Mouse (Mus musculus): ENCODE results near the gene Grhl1.

DNA sequence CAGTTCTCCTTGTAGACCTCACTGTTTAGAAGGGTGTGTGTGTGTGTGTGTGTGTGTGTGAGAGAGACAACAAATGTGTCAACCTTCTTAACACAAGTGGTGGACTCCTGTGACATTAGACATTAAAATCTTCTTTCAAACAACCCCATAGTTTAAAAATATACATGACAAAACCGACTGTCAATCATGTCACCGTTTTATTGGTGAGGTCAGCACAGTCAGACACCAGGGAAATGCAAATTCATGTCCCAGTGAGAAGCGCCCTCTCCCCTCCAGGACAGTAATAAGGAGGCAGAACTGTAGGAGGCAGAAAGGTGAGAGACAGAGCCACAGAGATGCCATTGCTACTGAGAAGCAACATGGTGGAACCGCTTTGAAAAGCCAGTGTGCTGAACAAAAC, 60.3 kb downstream of the Grhl1 start:
- TF ChIP-seq POLR2A (IDR thresholded peaks at IDR 0.05; ENCODE audit: borderline replicate concordance, control insufficient read depth, low read depth, low read length) (no peak), CTCF (IDR thresholded peaks at IDR 0.05; ENCODE audit: control insufficient read depth, insufficient read depth, low read length) (no peak)
